Mouse (Mus musculus) forebrain, embryonic 11.5 days (tissue): ENCODE results near the gene Kctd7. TPM values are rescaled to one million over a fixed set of nuclear protein-coding genes. Genes with fewer than 3 reads are reported as not detected.

Source experiments
- ATAC-seq: fragments of 200-750 bp; cut with Nextera tagmentation; replicated peaks from 2 replicates; pipeline ENCODE4 v1.8.0; 2017; ENCODE audit warnings: moderate TSS enrichment; ENCODE audit not compliant: low FRiP score
- DNase-seq: peaks from one replicate; pipeline ENCODE4 v3.0.0-alpha.2; 2017; ENCODE audit warnings: low spot score
- H3K27ac ChIP-seq: fragments of 300-500 bp; sonication (generic); 2 replicates; pipeline ENCODE4 v1.5.1; 2014; ENCODE audit warnings: low read depth, low read length
- H3K27me3 ChIP-seq: fragments of 300-500 bp; sonication (generic); 2 replicates; pipeline ENCODE4 v1.6.1; 2014; ENCODE audit warnings: mild to moderate bottlenecking, low read length, mixed read lengths; ENCODE audit not compliant: control insufficient read depth, insufficient read depth
- H3K36me3 ChIP-seq: fragments of 300-500 bp; sonication (generic); 2 replicates; pipeline ENCODE4 v1.6.1; 2014; ENCODE audit warnings: mild to moderate bottlenecking, low read length, moderate library complexity, mixed read lengths; ENCODE audit not compliant: control insufficient read depth, insufficient read depth
- H3K4me1 ChIP-seq: fragments of 300-500 bp; sonication (generic); replicated peaks from 2 replicates; pipeline ENCODE4 v1.6.1; 2014; ENCODE audit warnings: low read length, mixed read lengths; ENCODE audit not compliant: control insufficient read depth, insufficient read depth
- H3K4me2 ChIP-seq: fragments of 300-500 bp; sonication (generic); 2 replicates; pipeline ENCODE4 v1.6.1; 2014; ENCODE audit warnings: low read depth, mild to moderate bottlenecking, low read length, moderate library complexity, mixed read lengths; ENCODE audit not compliant: severe bottlenecking
- H3K4me3 ChIP-seq: fragments of 300-500 bp; sonication (generic); 2 replicates; pipeline ENCODE4 v1.5.1; 2014; ENCODE audit warnings: low read depth, low read length
- H3K9ac ChIP-seq: fragments of 300-500 bp; sonication (generic); 2 replicates; pipeline ENCODE4 v1.6.1; 2014; ENCODE audit warnings: low read length
- H3K9me3 ChIP-seq: fragments of 300-500 bp; sonication (generic); 2 replicates; pipeline ENCODE4 v1.6.1; 2016; ENCODE audit warnings: low read length, mixed read lengths; ENCODE audit not compliant: control insufficient read depth
- WGBS: fragments of 180-500 bp; shearing (Covaris S2); extraction: QIAGEN DNeasy Blood & Tissue Kit; methylation state at CpG from one replicate; pipeline ENCODE4 v1.1.7; 2014; 5-methylcytosine and 5-hydroxymethylcytosine counted together
- polyA plus RNA-seq: library from polyadenylated mRNA; unstranded; fragments of >200 nt; fragmentation: Nextera tagmentation; extraction: Ambion mirVana; gene quantifications from 2 replicates; pipeline ENCODE4 v1.2.1, GENCODE M21; 2014

Gene Kctd7
- polyA plus RNA-seq: 6.0 and 6.7 TPM in 2 replicates

- Histone ChIP-seq H3K27ac (peak within 1 kb of the TSS; percentile 26; the same call in 1 of the 2 replicates), H3K9ac (peak within 1 kb of the TSS; percentile 69), H3K27me3 (no peaks in the 10 kb centered on the region; the same call in 1 of the 2 replicates), H3K4me1 (peaks cover 4% of the 10 kb centered on the region; the same call in 1 of the 2 replicates), H3K9me3 (no peaks in the 10 kb centered on the region), H3K4me3 (peak within 1 kb of the TSS; percentile 44), H3K4me2 (peak within 1 kb of the TSS; percentile 91), H3K36me3 (no peaks in the 10 kb centered on the region)
- ATAC-seq: peak; percentile 97
- peak; percentile 96 for DNase-seq
- WGBS: under 1% methylated on average over 66 of the region's 66 CpGs
Measured at GRCm38 (mm10) chr5:130144334-130145312, at the start of gene Kctd7. Kctd7 (plus strand) TSS chr5:130144861.

DNA sequence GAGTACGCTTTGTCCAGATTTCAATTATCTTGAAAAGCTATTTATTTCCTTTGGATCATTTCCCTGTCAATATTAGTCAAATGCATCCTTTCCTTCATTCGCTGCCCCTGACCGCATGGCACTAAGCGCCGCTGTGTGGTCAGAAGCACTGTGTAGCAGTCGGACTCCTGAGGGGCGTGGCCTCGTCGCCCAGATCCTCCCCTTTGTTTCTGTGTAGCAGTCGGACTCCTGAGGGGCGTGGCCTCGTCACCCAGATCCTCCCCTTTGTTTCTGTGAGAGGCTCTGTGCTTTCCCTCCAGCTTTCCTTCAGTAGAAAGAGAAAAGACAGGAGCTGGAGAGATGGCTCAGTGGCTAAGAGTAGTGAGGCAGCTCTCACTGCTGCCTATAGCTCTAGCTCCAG lies 47.9 kb upstream of the Kctd7 start:
- peak; percentile 69 for DNase-seq
- Histone ChIP-seq H3K27ac (no peak overlapping the region), H3K4me3 (no peak overlapping the region), H3K9ac (no peak overlapping the region), H3K4me2 (no peak overlapping the region), H3K27me3 (no peaks in the 10 kb centered on the region), H3K9me3 (no peaks in the 10 kb centered on the region), H3K36me3 (no peaks in the 10 kb centered on the region), H3K4me1 (no peaks in the 10 kb centered on the region)
- ATAC-seq: peak; percentile 66; the same call in 1 of the 2 replicates
- WGBS: 46% methylated on average over 12 of the region's 12 CpGs

GRCm38 (mm10) chr5:130097837-130098236 lies 46.8 kb upstream of the Kctd7 start:
- Histone ChIP-seq H3K27ac (no peak overlapping the region), H3K9me3 (no peaks in the 10 kb centered on the region), H3K27me3 (no peaks in the 10 kb centered on the region), H3K36me3 (no peaks in the 10 kb centered on the region; the same call in 1 of the 2 replicates), H3K9ac (no peak overlapping the region), H3K4me1 (no peaks in the 10 kb centered on the region), H3K4me2 (no peak overlapping the region), H3K4me3 (no peak overlapping the region)
- WGBS: 96% methylated on average over 2 of the region's 2 CpGs
- ATAC-seq (no peak), DNase-seq (no peak)

- DNase-seq (no peak), ATAC-seq (no peak)
- no peak overlapping the region for H3K4me3 ChIP-seq
- no peaks in the 10 kb centered on the region; the same call in 1 of the 2 replicates for H3K36me3 ChIP-seq
- H3K9me3 ChIP-seq: no peaks in the 10 kb centered on the region
- 94% methylated on average over 17 of the region's 17 CpGs for WGBS
- no peak overlapping the region for H3K27ac ChIP-seq
- H3K9ac ChIP-seq: no peak overlapping the region
- no peaks in the 10 kb centered on the region for H3K27me3 ChIP-seq
- H3K4me1 ChIP-seq: no peaks in the 10 kb centered on the region
- H3K4me2 ChIP-seq: no peak overlapping the region
Measured at GRCm38 (mm10) chr5:130101724-130102123, 42.9 kb upstream of the Kctd7 start.

DNA sequence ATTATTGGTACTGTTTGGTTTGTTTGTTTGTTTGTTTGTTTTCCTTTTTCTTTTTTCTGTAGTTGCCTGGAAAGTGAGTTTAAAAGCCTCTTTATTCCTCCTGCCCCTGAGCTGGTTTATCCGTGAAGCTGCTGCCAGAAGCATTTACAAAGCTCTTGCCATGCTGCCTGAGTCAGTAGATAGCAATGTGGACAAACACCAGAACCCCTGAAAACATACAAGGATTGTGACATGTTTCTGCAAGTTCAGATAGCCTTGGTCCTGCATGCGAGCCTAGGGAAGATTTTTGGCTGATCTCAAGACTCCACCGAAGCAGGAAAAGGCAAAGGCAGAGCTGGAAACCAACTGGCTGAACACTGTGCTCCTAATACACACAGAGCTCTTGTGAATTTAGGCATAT lies 35.3 kb upstream of the Kctd7 start:
- DNase-seq (no peak), ATAC-seq (no peak)
- no peaks in the 10 kb centered on the region for H3K9me3 ChIP-seq
- no peaks in the 10 kb centered on the region for H3K4me1 ChIP-seq
- H3K36me3 ChIP-seq: no peaks in the 10 kb centered on the region
- no peak overlapping the region for H3K4me2 ChIP-seq
- H3K9ac ChIP-seq: no peak overlapping the region
- no peak overlapping the region for H3K27ac ChIP-seq
- H3K4me3 ChIP-seq: no peak overlapping the region
- H3K27me3 ChIP-seq: no peaks in the 10 kb centered on the region
- 82% methylated on average over 3 of the region's 3 CpGs for WGBS

GRCm38 (mm10) chr5:130110632-130111464 lies 33.8 kb upstream of the Kctd7 start:
- no peak overlapping the region for H3K4me2 ChIP-seq
- H3K9me3 ChIP-seq: no peaks in the 10 kb centered on the region
- no peaks in the 10 kb centered on the region for H3K27me3 ChIP-seq
- no peak overlapping the region for H3K4me3 ChIP-seq
- no peak for DNase-seq
- no peak overlapping the region for H3K27ac ChIP-seq
- H3K36me3 ChIP-seq: no peaks in the 10 kb centered on the region
- H3K4me1 ChIP-seq: no peaks in the 10 kb centered on the region
- WGBS: 91% methylated on average over 12 of the region's 12 CpGs
- H3K9ac ChIP-seq: no peak overlapping the region
- ATAC-seq: no peak

DNA sequence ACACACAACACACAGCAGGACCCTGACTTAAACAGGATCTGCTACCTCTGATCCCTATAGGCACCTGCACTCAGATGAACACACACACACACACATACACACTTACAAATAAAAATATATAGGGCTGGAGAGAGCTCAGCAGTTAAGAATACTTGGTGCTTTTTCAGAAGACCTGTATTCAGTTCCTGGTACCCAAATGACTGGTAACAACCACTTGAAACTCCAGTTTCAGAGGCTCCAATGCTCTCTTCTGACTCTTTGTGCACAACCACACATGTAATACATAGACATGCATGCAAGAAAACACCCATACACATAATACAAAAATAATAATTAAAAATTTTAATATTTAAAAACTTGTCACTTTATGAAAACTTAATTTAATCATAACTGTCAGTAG lies 32.0 kb upstream of the Kctd7 start:
- peaks cover 3% of the 10 kb centered on the region; the same call in 1 of the 2 replicates for H3K36me3 ChIP-seq
- no peak overlapping the region for H3K4me3 ChIP-seq
- H3K9ac ChIP-seq: no peak overlapping the region
- H3K4me1 ChIP-seq: no peaks in the 10 kb centered on the region
- H3K27ac ChIP-seq: no peak overlapping the region
- H3K9me3 ChIP-seq: no peaks in the 10 kb centered on the region
- H3K4me2 ChIP-seq: no peak overlapping the region
- no peak for ATAC-seq
- DNase-seq: no peak
- no peaks in the 10 kb centered on the region for H3K27me3 ChIP-seq

DNA sequence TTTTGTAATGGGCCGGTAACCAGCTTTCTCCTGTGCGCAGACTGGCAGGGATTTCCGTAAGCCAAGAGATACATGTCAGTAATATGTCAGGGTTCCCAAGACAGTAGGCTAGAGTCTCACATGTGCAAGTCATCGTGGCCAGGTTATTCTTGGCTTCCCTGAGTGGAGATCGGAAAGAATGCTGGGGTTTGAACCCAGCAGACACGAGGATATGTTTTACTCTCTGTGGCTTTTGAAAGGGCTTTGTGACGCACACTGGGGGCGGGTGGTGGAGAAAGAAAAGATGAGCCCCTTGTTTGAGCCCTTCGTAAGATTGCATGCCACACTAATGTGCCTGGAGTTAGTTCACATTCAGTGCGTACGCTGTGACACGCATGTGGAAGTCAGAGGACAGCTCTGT lies 28.5 kb upstream of the Kctd7 start:
- Histone ChIP-seq H3K36me3 (peaks cover 3% of the 10 kb centered on the region; the same call in 1 of the 2 replicates), H3K4me3 (no peak overlapping the region), H3K4me1 (no peaks in the 10 kb centered on the region), H3K9me3 (no peaks in the 10 kb centered on the region), H3K4me2 (no peak overlapping the region), H3K27ac (no peak overlapping the region), H3K27me3 (no peaks in the 10 kb centered on the region), H3K9ac (no peak overlapping the region)
- WGBS: 94% methylated on average over 12 of the region's 12 CpGs
- ATAC-seq (no peak), DNase-seq (no peak)
